Mouse (Mus musculus) lung, adult 2 months (tissue): Measurements from ENCODE around the gene Prim2. TPM values are rescaled to one million over a fixed set of nuclear protein-coding genes. Genes with fewer than 3 reads are reported as not detected.

ENCODE experiments used
- DNase-seq: peaks from one replicate; pipeline ENCODE4 v3.0.0; 2022
- H3K4me1 ChIP-seq: fragments of 200-500 bp; 2 replicates; pipeline ENCODE4 v1.6.1; 2011; ENCODE audit warnings: low read length; ENCODE audit not compliant: control insufficient read depth, insufficient read depth
- H3K4me3 ChIP-seq: fragments of 200-500 bp; replicated peaks from 2 replicates; pipeline ENCODE3; 2011; ENCODE audit warnings: low read depth, mild to moderate bottlenecking, control low read depth, low read length; ENCODE audit errors: extremely low read depth
- CTCF ChIP-seq: fragments of 200-500 bp; IDR thresholded peaks from 2 replicates; pipeline ENCODE4 v1.5.1; 2011; ENCODE audit warnings: mild to moderate bottlenecking, low read length, control low read depth; ENCODE audit not compliant: insufficient read depth
- POLR2A ChIP-seq: fragments of 200-500 bp; IDR thresholded peaks from 2 replicates; pipeline ENCODE4 v1.6.1; 2011; ENCODE audit warnings: low read depth, mild to moderate bottlenecking, control low read depth, low read length, borderline replicate concordance; ENCODE audit errors: extremely low read depth
- WGBS: fragments of 180-500 bp; shearing (Covaris S2); methylation state at CpG from one replicate; pipeline ENCODE4 v1.1.7; 2018; 5-methylcytosine and 5-hydroxymethylcytosine counted together
- polyA plus RNA-seq: library from polyadenylated mRNA; depleted of rRNA; stranded (reverse); fragments of >200 nt; gene quantifications from 2 replicates; pipeline ENCODE4 v1.2.3, GENCODE M21; 2012

Prim2 gene
- polyA plus RNA-seq, 1 experiment, result 4.0 TPM

DNA sequence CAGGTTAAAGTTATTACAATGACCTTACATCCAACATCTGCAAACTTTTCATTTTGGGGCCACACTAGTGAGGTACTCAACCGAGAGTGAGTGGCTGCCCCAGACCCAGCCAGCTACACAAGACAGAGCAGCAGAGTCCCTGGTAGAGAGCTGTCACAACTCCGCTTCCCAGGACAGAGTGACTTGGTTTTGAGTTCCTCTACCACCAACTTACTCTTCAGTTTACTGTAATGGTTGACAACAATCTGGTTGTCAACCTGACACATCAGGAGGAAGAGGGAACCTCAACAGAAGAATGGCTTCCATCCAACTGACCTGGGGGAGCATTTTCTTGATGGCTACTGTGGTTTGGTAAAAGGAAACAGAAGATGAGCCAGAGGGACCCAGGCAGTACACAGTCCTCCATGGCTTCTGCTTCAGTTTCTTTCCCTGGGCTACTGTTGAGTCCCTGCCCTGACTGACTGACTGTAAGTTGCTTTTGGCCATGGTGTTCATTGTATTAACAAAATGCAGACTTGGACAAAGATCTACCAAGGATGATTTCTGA, 134.4 kb downstream of the Prim2 start:
- TF ChIP-seq CTCF (no peak), POLR2A (no peak)
- WGBS, result 87% methylated on average over 2 of the region's 2 CpGs
- no peak for DNase-seq
- Histone ChIP-seq H3K4me3 (no peak overlapping the region), H3K4me1 (no peaks in the 10 kb centered on the region)

DNA sequence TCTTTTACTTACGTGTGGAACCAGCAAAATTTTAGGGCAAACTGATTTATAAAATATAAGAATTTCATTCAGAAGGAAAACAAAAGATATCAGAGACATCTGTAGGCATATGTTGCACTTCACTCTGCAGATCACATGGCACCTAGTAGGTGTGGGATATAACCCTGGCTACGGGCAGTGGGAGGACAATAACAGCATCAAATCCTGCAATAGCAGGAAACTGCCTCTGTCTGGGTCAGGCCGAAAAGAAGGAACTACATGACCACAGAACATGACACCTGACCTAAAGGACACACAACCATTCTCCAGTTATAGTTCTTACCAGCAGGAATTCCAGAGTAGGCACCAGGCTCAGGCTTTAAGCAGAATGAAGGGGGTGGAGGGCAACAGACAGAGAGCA, 137.7 kb downstream of the Prim2 start:
- Histone ChIP-seq H3K4me3 (no peak overlapping the region), H3K4me1 (no peaks in the 10 kb centered on the region)
- WGBS, result 80% methylated on average over 3 of the region's 3 CpGs
- TF ChIP-seq CTCF, result no peak
- TF ChIP-seq POLR2A, result no peak
- no peak for DNase-seq

DNA sequence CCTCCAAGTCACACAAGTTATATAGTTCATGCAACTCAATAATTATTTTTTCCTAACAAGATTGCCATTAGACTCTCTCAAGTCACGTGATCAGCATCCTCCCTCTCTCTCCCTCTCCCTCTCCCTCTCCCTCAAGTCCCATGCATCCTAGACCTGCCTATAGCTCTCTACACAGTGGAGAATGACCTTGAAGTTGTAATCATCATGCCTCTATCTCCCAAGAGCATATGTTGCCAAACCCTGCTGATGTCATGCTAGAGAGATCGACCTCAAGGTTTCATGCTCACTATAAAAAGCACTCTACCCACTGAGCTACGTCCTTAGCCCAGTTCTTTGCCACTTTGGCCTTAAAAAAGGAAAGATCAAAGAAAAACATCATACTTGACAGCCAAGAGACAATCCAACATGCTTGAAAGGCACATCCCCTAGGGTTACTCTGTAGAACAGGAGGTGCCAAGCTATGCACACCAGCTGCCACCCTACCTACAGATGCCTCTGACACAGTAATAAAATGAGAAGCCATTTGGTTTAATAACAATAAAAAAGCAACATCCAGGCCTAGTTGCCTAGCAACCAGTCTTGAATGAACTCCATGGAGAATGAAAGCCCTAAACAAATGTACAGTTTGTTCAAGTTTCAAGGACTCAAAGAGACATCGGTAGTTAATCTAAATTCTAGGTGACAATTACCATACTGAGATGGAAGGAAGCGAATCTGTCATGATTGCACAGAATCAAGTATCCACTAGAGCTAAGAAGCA, 138.3 kb downstream of the Prim2 start:
- WGBS, result 87% methylated on average over 5 of the region's 5 CpGs
- TF ChIP-seq CTCF (no peak), POLR2A (no peak)
- no peak for DNase-seq
- Histone ChIP-seq H3K4me3 (no peak overlapping the region), H3K4me1 (no peaks in the 10 kb centered on the region)

DNA sequence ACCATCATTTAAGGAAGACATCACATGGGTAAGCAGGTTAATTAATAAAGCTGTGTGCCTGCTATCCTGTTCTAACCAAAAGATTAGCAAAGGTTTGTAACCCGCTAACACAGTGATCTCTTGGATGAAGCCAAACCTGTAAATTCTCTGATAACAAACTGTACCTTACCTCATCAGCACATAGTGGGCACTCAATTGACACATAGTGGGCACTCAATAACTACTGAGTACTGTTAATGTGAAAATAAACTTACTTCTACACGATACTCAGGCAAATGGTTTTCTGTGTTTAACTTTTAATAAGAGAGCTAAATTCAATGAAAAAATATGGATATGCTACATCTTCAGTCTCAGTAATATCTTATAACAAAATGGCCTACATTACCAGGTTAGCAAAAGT, 139.1 kb downstream of the Prim2 start:
- TF ChIP-seq CTCF, result no peak
- no peak for TF ChIP-seq POLR2A
- no peak for DNase-seq
- 98% methylated on average over 2 of the region's 2 CpGs for WGBS
- H3K4me1 ChIP-seq, result no peaks in the 10 kb centered on the region
- H3K4me3 ChIP-seq, result no peak overlapping the region

- TF ChIP-seq CTCF (no peak), POLR2A (no peak)
- 73% methylated on average over 8 of the region's 8 CpGs for WGBS
- no peak overlapping the region for H3K4me3 ChIP-seq
- DNase-seq, result no peak
- no peaks in the 10 kb centered on the region for H3K4me1 ChIP-seq
These were observed 139.9 kb downstream of the Prim2 start for GRCm38 (mm10) chr1:33529543-33530232.

DNA sequence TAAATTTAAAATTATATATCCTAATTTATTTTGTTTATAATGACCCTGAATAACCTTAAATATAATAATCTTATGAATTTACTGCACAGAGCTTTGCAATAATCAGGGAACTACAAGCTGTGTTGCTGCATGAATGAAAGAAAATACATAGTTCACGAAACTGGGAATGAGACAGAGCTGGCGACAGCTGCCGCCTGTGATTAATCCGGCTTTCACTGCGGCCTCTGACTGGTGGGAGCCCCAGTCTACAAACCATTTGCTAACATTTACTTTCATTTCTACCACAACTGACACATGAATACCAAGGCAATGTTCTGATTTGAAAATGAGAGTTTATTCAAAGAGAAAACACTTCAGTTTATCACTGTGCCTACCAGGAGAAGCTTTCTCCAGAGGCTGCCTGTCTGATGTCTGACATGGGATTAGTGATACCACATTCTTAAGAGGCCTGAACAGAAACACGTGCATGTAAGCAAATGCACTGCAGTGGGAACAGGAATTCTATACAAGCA, 142.2 kb downstream of the Prim2 start:
- H3K4me3 ChIP-seq, result no peak overlapping the region
- WGBS, result 77% methylated on average over 6 of the region's 6 CpGs
- DNase-seq, result no peak
- no peaks in the 10 kb centered on the region for H3K4me1 ChIP-seq
- TF ChIP-seq POLR2A (no peak), CTCF (no peak)

DNA sequence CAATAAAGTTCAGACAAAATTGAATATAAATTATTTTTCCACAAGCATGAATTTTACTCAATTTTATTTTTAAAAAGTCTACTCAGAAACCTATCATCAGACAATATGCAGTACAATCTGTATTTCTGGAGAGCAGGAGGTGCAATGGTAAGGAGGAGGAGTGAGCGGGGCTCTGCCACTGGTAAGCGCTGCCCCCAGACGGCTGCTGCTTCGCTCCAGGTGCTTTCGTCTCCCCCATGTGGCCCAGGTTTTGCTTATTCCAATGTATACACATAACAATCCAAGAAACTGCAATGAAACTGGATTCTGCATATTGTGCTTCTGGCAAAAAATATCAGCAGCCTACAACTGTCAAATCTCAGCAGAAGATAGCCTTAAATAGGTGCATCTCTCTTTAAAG, 146.4 kb downstream of the Prim2 start:
- no peak for DNase-seq
- no peak overlapping the region for H3K4me3 ChIP-seq
- H3K4me1 ChIP-seq, result no peaks in the 10 kb centered on the region
- no peak for TF ChIP-seq POLR2A
- WGBS, result 94% methylated on average over 5 of the region's 5 CpGs

GRCm38 (mm10) chr1:33515124-33515523, 154.5 kb downstream of the Prim2 start:
- DNase-seq, result no peak
- WGBS, result 59% methylated on average over 8 of the region's 8 CpGs
- Histone ChIP-seq H3K4me1 (no peaks in the 10 kb centered on the region), H3K4me3 (no peak overlapping the region)
- TF ChIP-seq POLR2A, result no peak
- no peak for TF ChIP-seq CTCF

DNA sequence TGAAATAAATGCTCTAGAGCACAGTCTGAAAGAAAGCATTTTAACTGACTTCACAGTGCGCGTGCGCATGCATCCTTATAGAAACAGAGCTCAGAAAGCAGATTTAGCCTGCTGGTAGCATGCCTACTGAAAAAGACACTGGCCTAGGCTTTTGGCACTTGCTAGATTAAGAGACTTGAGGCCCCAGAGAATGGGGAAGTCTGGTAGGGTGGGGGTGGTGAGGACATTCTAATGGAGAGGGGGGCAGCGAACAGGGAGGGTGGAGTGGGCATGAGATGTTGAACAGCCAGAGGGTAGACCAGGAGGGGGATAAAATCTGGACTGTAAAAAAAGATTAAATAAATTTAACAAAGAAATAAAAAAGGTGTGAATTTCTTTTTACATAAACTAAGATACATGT, 158.3 kb downstream of the Prim2 start:
- TF ChIP-seq CTCF (no peak), POLR2A (no peak)
- Histone ChIP-seq H3K4me1 (no peaks in the 10 kb centered on the region), H3K4me3 (no peak overlapping the region)
- 96% methylated on average over 4 of the region's 4 CpGs for WGBS
- DNase-seq, result no peak

GRCm38 (mm10) chr1:33504371-33504770, 165.2 kb downstream of the Prim2 start:
- H3K4me1 ChIP-seq, result no peaks in the 10 kb centered on the region
- H3K4me3 ChIP-seq, result no peak overlapping the region
- TF ChIP-seq POLR2A, result no peak
- TF ChIP-seq CTCF, result no peak
- no peak for DNase-seq
- 92% methylated on average over 5 of the region's 5 CpGs for WGBS

- Histone ChIP-seq H3K4me1 (no peaks in the 10 kb centered on the region), H3K4me3 (no peak overlapping the region)
- no peak for DNase-seq
- TF ChIP-seq CTCF, result no peak
- TF ChIP-seq POLR2A, result no peak
- WGBS, result 30% methylated on average over 7 of the region's 7 CpGs
These were observed 166.7 kb downstream of the Prim2 start for GRCm38 (mm10) chr1:33502890-33503289.
